Mouse (Mus musculus): ENCODE data around the gene Sgce.
A peak's percentile ranks its signal among the peaks of the same experiment; 100 is the strongest.
"Not testable (repeated sequence)": the region's sequence is repeated elsewhere in the genome, so short reads cannot be mapped to it uniquely, and the experiment has no call there.

Sgce gene

DNA sequence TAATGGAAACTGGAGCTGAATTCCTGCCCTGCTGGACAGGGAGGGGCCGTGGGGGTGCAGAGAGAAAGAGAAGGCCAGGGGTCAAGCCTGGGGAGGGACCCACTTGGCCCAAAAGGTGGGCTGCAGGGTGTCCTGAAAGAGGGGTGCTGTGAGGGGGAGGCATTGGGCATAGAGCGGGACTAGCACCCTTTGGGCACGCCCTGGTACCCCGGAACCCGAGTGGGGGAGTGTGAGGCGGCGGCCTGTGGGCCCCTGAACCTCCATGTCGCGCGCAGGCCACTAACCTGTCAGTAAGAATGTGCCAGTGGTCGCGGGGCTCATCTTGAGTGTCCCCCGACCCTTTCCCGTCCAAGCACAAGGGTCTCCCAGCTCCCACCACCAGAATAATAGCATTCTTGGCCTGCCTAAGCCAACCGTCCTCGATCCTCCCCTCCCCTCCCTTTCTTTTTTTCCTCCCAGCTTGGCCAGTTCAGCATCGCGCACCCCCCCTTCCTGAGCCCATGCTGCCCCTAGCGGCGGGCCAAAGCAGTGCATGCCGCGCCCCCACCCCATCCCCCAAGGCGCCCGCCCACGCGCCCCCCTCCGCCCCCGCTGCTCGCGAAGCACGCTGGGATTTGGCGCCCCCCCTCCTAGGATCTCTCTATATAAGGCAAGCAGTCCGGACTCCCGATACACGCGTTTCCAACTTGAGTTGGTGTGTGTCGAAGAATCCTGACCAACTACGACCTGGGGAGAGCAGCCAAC lies at the start of gene Sgce, which contains the start of gene Peg10:
Gene Sgce, minus strand, starts transcription at position 512 of the 744 bp plus-strand sequence.
Gene Peg10, plus strand, starts transcription at position 611 of the 744 bp plus-strand sequence.
- DNase-seq (ENCODE audit: low spot score in 2 of 2): peak; percentile 82 to 84

GRCm38 (mm10) chr6:4796281-4796680 lies 49.3 kb upstream of the Sgce start:
- no peak for DNase-seq (ENCODE audit: low spot score in 2 of 2)

DNA sequence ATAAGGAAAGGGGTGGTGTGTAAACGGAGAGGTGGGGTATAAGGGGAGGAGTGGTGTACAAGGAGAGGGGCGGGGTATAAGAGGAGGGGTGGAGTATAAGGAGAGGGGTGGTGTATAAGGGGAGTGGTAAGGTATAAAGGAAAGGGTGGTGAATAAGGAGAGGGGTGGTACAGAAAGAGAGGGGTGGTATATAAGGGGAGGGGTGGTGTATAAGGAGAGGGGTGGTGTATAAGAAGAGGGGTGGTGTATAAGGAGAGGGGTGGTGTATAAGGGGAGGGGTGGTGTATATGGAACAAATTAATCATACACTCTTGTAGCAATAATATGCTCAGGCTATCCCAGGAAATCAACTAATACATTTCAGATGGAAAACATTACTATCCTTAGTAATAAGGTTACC lies 15.2 kb upstream of the Sgce start:
- DNase-seq (ENCODE audit: low spot score in 2 of 2): no peak

DNA sequence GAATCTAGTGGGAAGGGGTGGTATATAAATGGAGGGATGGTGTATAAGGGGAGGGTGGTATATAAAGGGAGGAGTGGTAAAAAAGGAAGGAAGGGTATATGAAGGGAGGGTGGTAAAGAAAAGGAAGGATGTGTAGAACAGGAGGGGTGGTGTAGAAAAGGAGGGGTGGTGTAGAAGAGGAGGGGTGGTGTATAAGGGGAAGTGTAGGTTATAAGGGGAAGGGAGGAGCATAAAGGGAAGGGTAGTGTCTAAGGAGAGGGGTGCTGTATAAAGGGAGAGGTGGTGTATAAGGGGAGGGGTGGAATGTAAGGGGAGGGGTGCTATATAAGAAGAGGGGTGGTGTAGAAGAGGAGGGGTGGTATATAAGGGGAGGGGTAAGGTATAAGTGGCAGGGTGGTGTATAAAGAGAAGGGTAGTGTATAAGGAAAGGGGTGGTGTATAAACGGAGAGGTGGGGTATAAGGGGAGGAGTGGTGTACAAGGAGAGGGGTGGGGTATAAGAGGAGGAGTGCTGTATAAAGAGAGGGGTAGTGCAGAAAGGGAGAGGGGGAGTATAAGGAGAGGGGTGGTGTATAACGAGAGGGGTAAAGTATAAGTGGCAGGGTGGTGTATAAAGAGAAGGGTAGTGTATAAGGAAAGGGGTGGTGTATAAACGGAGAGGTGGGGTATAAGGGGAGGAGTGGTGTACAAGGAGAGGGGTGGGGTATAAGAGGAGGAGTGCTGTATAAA lies 14.6 kb upstream of the Sgce start:
- DNase-seq (ENCODE audit: low spot score in 2 of 2): not testable (repeated sequence)

- no peak for DNase-seq (ENCODE audit: low spot score in 2 of 2)
These were observed 7.9 kb upstream of the Sgce start for GRCm38 (mm10) chr6:4754886-4755285.

DNA sequence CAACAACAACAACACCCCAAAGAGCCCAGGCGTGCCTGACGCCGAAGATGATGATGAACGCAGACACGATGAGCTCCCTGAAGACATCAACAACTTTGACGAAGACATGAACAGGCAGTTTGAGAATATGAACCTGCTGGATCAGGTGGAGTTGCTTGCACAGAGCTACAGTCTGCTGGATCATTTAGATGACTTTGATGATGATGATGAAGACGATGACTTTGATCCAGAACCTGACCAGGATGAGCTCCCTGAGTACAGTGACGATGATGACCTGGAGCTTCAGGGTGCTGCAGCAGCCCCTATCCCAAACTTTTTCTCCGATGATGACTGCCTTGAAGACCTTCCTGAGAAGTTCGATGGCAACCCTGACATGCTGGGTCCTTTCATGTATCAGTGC lies 7.3 kb upstream of the Sgce start:
- DNase-seq (ENCODE audit: low spot score in 2 of 2): no peak

DNA sequence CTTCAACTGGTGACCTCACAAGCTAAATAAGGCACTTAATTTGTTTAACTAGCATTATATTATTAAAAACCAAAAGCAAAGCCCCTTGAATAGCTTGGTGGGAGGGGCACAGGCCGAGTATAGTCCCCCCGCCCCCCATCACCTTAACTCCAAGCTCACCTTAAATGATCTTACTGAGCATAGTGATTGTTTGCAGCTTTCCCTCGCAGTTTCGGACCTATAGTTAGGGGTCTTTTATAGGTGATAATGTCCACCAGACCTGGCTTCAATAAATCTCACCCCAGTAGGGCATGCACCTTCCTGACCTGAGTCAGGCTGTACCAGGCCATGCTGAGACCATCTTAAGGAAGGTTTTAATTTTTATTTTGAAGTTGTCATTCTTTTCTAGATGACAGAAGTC lies 4.3 kb upstream of the Sgce start:
- DNase-seq (ENCODE audit: low spot score in 2 of 2): no peak

- peak; percentile 96 to 97 for DNase-seq (ENCODE audit: low spot score in 2 of 2)
These were observed 2.1 kb upstream of the Sgce start for GRCm38 (mm10) chr6:4749091-4749490.

DNA sequence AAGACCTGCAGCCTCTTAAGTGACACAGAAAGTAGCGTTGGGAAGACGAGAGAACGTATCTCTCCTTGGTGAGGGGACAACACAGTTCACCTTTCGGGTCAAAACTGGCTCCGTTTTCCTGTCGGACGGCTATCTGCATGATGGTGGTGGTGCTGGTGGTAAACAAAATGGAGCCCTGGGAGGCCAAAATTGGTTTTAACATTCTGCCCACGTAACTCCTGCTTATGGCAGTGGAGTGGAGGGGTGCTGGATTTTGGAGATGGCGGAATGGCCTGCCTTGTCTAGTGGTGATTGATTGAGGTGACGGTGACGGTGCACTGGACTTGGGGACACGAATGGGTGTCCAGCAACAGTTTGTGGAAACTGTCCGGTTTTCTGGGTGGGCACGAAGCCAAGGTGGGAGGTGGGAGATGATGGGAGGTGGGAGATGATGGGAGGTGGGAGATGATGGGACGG lies 1.5 kb upstream of the Sgce start:
- DNase-seq (ENCODE audit: low spot score in 2 of 2): peak in 1 of 2 experiments; percentile 68

GRCm38 (mm10) chr6:4747677-4748505 lies 884 bp upstream of the Sgce start:
- DNase-seq (ENCODE audit: low spot score in 2 of 2): peak; percentile 59 to 74

DNA sequence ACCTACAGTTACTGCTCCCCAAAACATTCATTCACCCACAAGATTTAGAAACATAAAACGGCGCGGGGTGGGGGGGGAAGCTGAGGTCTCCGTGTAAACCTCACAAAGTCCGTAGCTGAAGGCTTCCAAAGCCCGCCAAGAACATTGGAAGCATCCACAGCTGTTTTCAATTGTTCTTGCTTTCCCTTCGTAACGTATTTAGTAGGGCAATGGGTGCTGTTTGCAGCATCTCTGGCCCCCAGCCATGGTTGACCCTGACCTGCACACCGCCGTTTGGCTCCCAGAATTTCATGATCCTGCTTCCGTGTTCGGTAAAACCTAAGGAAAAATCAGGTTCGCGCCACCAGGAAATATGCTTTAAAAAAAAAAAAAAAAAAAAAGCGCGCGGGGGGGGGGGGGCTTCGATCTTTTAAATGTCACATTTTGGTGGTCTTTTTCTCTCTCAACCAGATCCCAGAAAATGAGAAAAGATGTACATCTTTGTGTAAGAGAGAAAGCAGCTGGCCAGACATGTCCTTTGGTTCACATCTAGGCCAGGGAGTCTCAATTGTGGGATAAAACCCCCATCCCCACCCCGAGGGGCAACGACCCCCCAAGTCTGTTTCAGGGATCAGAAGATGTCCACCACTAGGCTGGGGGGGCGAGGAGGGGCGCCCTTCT lies 841 bp downstream of the Sgce start:
- DNase-seq (ENCODE audit: low spot score in 2 of 2): peak in 1 of 2 experiments; percentile 30

- peak; percentile 58 to 65 for DNase-seq (ENCODE audit: low spot score in 2 of 2)
These were observed 6.5 kb downstream of the Sgce start for GRCm38 (mm10) chr6:4740511-4740910.

DNA sequence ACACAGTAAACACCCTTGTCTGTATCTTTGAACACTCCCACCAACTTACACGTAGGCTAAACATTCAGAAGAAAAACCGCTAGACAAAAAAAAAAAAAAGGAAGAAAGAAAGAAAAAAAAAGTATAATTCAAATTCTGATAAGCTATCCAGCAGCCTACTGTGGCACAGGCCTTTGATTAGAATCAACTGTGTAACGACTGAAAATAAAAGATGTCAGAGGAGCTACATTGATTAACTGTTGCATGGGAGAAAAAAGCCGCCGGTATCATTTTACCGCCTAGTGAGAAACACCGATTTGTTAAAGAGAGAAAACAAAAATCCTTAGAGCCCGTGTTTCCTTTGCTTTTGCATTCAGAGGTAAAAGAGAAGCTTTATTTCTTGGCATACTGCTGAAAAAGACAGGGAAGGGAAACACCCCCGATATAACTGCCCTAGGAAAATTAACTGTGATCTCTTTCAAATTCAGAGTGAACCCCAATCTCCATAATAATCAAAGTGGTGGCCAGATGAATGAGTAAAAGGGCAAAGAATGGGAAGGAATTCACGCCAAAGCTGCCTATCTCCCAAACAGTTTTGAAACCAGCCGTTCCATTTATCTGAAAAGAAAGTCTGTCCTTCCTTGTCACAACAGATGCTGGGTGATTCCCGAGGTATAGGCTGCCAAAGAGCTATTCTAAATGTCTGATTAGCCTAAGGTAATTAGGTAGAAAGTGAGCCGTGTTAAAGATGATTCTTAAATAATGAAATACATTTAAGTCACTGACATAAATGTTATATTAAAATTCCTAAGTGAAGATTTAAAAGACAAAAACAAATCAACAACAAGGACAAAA lies 7.3 kb downstream of the Sgce start:
- no peak for DNase-seq (ENCODE audit: low spot score in 2 of 2)

DNA sequence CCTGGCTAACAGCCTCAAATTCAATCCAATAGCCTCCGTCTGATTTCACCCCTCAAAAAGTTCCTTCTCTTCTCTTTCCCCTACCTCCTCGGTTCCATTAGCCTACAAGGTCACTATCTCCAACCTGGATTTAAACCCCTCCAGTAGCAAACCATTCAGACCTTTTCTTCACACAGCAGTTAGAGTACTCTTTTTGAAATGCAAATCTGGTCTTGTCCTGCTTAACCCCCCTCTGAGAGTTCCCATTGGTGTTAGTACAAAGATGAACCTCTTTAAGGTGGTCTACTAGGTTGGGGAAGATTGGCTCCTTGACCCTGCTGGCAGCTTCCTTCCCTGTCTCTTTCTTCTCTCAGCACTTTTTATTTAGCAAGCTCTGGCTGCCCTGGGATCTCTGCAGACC lies 8.3 kb downstream of the Sgce start:
- no peak for DNase-seq (ENCODE audit: low spot score in 2 of 2)

- DNase-seq (ENCODE audit: low spot score in 2 of 2): no peak
These were observed 8.9 kb downstream of the Sgce start for GRCm38 (mm10) chr6:4738034-4738629.

DNA sequence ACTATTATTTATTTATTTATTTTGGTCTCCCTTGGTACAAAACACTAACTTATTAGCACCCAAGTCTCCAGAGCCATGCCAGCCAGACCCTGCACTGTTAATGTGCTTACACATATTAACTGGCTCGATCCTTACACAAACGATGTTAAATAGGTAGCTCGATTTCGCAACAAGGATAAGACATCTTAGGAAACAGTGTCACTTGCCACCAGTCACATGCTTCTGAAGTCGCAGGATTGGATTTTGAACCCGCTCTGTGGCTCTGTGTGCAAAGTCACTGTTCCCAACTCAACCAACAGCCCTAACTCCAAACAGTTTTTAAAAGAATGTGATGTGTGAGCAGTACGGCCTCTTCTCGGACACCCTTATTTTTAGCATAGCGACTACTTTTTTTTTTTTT lies 10.6 kb downstream of the Sgce start:
- no peak for DNase-seq (ENCODE audit: low spot score in 2 of 2)

GRCm38 (mm10) chr6:4733208-4733607 lies 13.8 kb downstream of the Sgce start:
- DNase-seq (ENCODE audit: low spot score in 2 of 2): peak in 1 of 2 experiments; percentile 5

DNA sequence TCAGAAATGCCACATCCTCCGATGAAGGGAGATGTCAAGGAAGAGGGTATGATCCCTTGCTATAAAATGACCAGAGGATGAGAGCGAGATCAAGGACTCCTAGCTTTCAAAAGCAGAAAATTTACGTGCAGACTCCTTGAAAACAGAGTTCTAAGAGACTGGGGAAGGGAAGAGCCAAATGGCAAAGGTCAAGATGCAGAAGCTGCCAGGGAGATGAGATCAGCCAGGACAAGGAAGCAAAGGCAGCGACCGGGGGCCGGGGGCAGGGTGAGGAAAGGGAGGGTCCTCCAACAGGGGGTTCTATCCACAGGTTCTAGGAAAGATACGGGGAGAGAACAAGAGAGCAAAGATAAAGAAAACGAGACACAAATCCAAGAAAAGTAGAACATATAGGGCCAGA lies 15.3 kb downstream of the Sgce start:
- no peak for DNase-seq (ENCODE audit: low spot score in 2 of 2)

DNA sequence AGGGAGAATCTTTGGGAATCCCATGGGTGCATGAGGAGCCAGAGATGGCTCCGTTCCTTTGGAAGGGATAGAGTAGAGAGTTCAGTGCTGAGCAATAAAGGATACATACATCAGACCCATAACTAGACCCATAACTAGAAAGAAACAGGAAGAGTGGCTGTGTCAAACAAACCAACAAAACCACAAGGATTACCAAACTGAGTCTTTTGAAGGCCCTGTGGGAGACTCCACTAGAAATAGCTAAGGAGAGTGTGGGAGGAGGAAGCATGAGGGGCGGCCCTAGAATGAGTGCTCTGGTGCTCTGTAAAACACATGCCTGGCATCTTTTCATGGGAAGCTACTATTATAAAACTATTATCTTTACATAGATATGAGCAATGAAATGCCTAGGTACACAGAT lies 18.7 kb downstream of the Sgce start:
- peak in 1 of 2 experiments; percentile 2 for DNase-seq (ENCODE audit: low spot score in 2 of 2)
